Comparison of ENCODE assay signal across 14 mouse cellular contexts in the genomic region with DNA sequence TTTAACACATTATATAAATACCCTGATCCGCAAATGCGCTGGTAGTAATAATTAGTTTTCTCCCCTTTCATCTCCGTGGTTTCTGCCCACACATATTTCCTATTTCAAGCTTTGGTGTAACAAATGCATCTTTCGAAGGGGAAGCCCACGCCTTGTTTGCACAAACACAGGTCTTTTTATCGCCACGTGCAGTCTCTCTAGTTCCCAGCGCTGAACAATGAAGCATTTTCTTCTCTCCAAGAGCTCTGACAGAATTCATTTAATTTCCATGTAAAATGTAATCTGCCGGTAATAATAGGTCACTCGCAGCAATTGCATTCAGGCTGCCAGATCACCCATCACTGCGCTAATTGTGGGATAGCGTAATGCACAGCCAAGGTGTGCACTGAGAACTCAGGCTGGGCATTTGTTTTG.
DNase-seq lines count a peak whose midpoint lies in the region; ATAC-seq lines count a peak whose summit lies in the region.
"Had no signal": no experiment of that assay in that cellular context is flagged by ENCODE, and none has a peak within 500 bp of the region (broad histone marks: within the 10 kb centered on the region; RNA-seq: fewer than 3 reads in every experiment).

No protein-coding gene starts in this region.

- no peak for ATAC-seq in forebrain, embryonic 11.5 days (replicated peaks; ENCODE audit: low FRiP score)
- ATAC-seq in megakaryocyte-erythroid progenitor cell, adult 5-6 weeks (replicated peaks; ENCODE audit: low FRiP score, low TSS enrichment, poor library complexity, severe bottlenecking) = no peak
- no peak for ATAC-seq in kidney, embryonic 16.5 days (ENCODE audit: low FRiP score, low TSS enrichment)

- H3K4me3 ChIP-seq in forebrain, embryonic 11.5 days (ENCODE audit: low read depth, low read length) = no peak overlapping the region
- H3K4me3 ChIP-seq in forebrain, embryonic 10.5 days = no peak overlapping the region
- H3K4me3 ChIP-seq in kidney, embryonic 16.5 days (ENCODE audit: low read length) = no peak overlapping the region
- H3K4me3 ChIP-seq: embryonic facial prominence, embryonic 12.5 days; heart, embryonic 12.5 days; liver, embryonic 15.5 days had no signal

- no peaks in the 10 kb centered on the region; the same call in 1 of the 2 replicates for H3K27me3 ChIP-seq in forebrain, embryonic 11.5 days (ENCODE audit: control insufficient read depth, insufficient read depth, low read length)
- H3K27me3 ChIP-seq in forebrain, embryonic 10.5 days (ENCODE audit: poor library complexity, severe bottlenecking) = peaks cover 36% of the 10 kb centered on the region
- H3K27me3 ChIP-seq in kidney, embryonic 16.5 days (ENCODE audit: insufficient read depth, low read length) = no peaks in the 10 kb centered on the region
- H3K27me3 ChIP-seq: embryonic facial prominence, embryonic 12.5 days; heart, embryonic 12.5 days; liver, embryonic 15.5 days had no signal

- H3K4me1 ChIP-seq in forebrain, embryonic 11.5 days (replicated peaks; ENCODE audit: control insufficient read depth, insufficient read depth, low read length) = no peaks in the 10 kb centered on the region; the same call in 1 of the 2 replicates
- H3K4me1 ChIP-seq in forebrain, embryonic 10.5 days = peaks cover 20% of the 10 kb centered on the region
- H3K4me1 ChIP-seq in kidney, embryonic 16.5 days (ENCODE audit: insufficient read depth, low read length) = peaks cover 3% of the 10 kb centered on the region; the same call in 1 of the 2 replicates
- H3K4me1 ChIP-seq: heart, embryonic 12.5 days; liver, embryonic 15.5 days had no signal

- no peak overlapping the region for H3K9ac ChIP-seq in forebrain, embryonic 11.5 days (ENCODE audit: low read length)
- no peak overlapping the region for H3K9ac ChIP-seq in kidney, embryonic 16.5 days (replicated peaks; ENCODE audit: low read length)
- H3K9ac ChIP-seq: embryonic facial prominence, embryonic 12.5 days; heart, embryonic 12.5 days; liver, embryonic 15.5 days had no signal

- DNase-seq in forebrain, embryonic 11.5 days (ENCODE audit: low spot score) = no peak
- no peak for DNase-seq in forebrain, embryonic 10.5 days (ENCODE audit: extremely low spot score, low spot score)
- DNase-seq in right cerebral cortex, postnatal 10 days (ENCODE audit: low spot score in 2 of 2) = peak; percentile 28 to 44
- DNase-seq in right cerebral cortex, postnatal 25 days = no peak
- DNase-seq in left cerebral cortex, adult 9 months (ENCODE audit: low spot score in 2 of 2) = peak; percentile 25 to 36
- no peak for DNase-seq in adrenal gland, adult 18-20 months (ENCODE audit: low spot score in 2 of 2)
- DNase-seq: cerebellum, adult 9-11 months; lung, postnatal 36 days had no signal

- 55% methylated on average over 12 of the region's 12 CpGs for WGBS in forebrain, embryonic 11.5 days
- WGBS in forebrain, embryonic 10.5 days = 77% methylated on average over 12 of the region's 12 CpGs
- 84% methylated on average over 12 of the region's 12 CpGs for WGBS in kidney, embryonic 16.5 days

- H3K4me2 ChIP-seq in forebrain, embryonic 11.5 days (ENCODE audit: low read depth, low read length, severe bottlenecking) = 0 out of 2 replicates have a peak overlapping the region, but pooled peaks have one; percentile 8
- H3K4me2 ChIP-seq in kidney, embryonic 16.5 days (replicated peaks; ENCODE audit: low read depth, low read length) = no peak overlapping the region
- H3K4me2 ChIP-seq: embryonic facial prominence, embryonic 12.5 days; heart, embryonic 12.5 days; liver, embryonic 15.5 days had no signal

- H3K36me3 ChIP-seq in forebrain, embryonic 11.5 days (ENCODE audit: control insufficient read depth, insufficient read depth, low read length) = no peaks in the 10 kb centered on the region
- H3K36me3 ChIP-seq in forebrain, embryonic 10.5 days (replicated peaks) = no peaks in the 10 kb centered on the region
- no peaks in the 10 kb centered on the region for H3K36me3 ChIP-seq in kidney, embryonic 16.5 days (ENCODE audit: insufficient read depth, low read length)
- H3K36me3 ChIP-seq: embryonic facial prominence, embryonic 12.5 days; heart, embryonic 12.5 days; liver, embryonic 15.5 days had no signal

- H3K27ac ChIP-seq in forebrain, embryonic 11.5 days (ENCODE audit: low read depth, low read length) = no peak overlapping the region
- H3K27ac ChIP-seq in forebrain, embryonic 10.5 days = no peak overlapping the region
- no peak overlapping the region for H3K27ac ChIP-seq in kidney, embryonic 16.5 days (ENCODE audit: low read length)
- H3K27ac ChIP-seq: embryonic facial prominence, embryonic 12.5 days; kidney, postnatal 0 days; liver, embryonic 15.5 days had no signal

- no peaks in the 10 kb centered on the region for H3K9me3 ChIP-seq in forebrain, embryonic 11.5 days (ENCODE audit: control insufficient read depth, low read length)
- H3K9me3 ChIP-seq in forebrain, embryonic 10.5 days = no peaks in the 10 kb centered on the region
- H3K9me3 ChIP-seq in kidney, embryonic 16.5 days (ENCODE audit: low read length) = no peaks in the 10 kb centered on the region
- H3K9me3 ChIP-seq: embryonic facial prominence, embryonic 12.5 days; heart, embryonic 12.5 days; liver, embryonic 15.5 days had no signal

Comparison
In these comparisons a context has a peak if more than half of its experiments do, and no peak if none do; other contexts are left out.
1. DNase-seq: peak in right cerebral cortex, postnatal 10 days (2 of 2) and left cerebral cortex, adult 9 months (2 of 2); none in forebrain, embryonic 11.5 days (single experiment), forebrain, embryonic 10.5 days (single experiment), right cerebral cortex, postnatal 25 days (single experiment) and adrenal gland, adult 18-20 months (0 of 2).